In the genomic region with DNA sequence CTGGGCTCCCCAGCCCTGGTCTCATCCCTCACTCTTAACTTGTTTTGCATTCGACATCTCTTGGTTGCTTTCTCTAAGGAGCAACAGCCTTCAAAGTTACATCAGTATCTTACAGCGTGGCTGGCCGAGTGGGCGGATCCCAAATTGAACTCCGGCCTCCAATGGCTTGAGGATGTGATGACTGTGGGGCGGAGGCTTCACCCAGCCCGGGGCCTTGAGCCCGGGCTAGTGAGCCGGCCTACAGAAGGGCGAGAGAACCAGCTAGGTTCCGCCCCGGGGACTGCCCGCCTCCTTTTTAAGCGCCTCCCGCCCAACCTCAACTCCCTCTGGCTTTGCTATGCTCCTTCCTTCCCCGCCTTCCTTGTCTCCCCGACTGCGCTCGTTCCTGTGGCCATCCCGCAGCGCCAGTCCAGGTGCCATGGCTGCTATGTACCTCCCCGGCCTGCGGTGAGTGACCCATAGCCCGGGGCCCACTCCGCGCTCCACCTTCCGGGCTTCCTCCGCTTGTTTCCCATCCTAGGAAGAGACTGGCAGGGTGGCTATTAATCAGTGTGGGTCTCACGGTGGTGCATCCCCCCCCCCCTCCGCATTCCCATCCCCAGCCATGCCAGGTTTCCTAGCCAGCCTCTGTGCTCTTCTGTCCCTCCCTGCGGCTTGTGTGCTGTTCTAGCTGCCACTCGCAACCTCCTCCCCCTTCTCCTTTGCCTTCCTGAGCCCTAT, we compare ENCODE assay signal across 8 mouse cellular contexts. TPM values are rescaled to one million over a fixed set of nuclear protein-coding genes. Genes with fewer than 3 reads are reported as not detected.
A peak's percentile ranks its signal among the peaks of the same experiment; 100 is the strongest.
DNase-seq lines count a peak whose midpoint lies in the region; ATAC-seq lines count a peak whose summit lies in the region.

A gene (plus strand): TSS at position 200 of the 720 bp plus-strand sequence.

- peak; percentile 85 for ATAC-seq in hindbrain, embryonic 12.5 days (ENCODE audit: low FRiP score)

- DNase-seq in T-cell, adult 2 months (ENCODE audit: low spot score): peak; percentile 40
- peak; percentile 83 to 87 for DNase-seq in cerebellum, postnatal 10 days
- DNase-seq in frontal cortex, postnatal 14 days (ENCODE audit: low spot score in 2 of 2): peak; percentile 61
- DNase-seq in layer of hippocampus, postnatal 36 days: peak; percentile 73 to 78
- peak; percentile 97 for DNase-seq in lung, postnatal 36 days
- DNase-seq in retina, postnatal 1 day: peak; percentile 88
- DNase-seq in urinary bladder, postnatal 25 days (ENCODE audit: low spot score): peak; percentile 73

- H3K4me2 ChIP-seq in hindbrain, embryonic 12.5 days (replicated peaks): peak within 1 kb of the TSS; percentile 87

- peak within 1 kb of the TSS; percentile 86 for H3K27ac ChIP-seq in hindbrain, embryonic 12.5 days

- H3K27me3 ChIP-seq in hindbrain, embryonic 12.5 days: no peaks in the 10 kb centered on the region

- peak within 1 kb of the TSS; percentile 53 for H3K4me3 ChIP-seq in hindbrain, embryonic 12.5 days

- H3K4me1 ChIP-seq in hindbrain, embryonic 12.5 days: peaks cover 22% of the 10 kb centered on the region

- H3K9me3 ChIP-seq in hindbrain, embryonic 12.5 days (replicated peaks): no peaks in the 10 kb centered on the region

- under 1% methylated on average over 32 of the region's 32 CpGs for WGBS in hindbrain, embryonic 12.5 days

- peak within 1 kb of the TSS; percentile 79 for H3K9ac ChIP-seq in hindbrain, embryonic 12.5 days

- peaks cover 9% of the 10 kb centered on the region; the same call in 1 of the 2 replicates for H3K36me3 ChIP-seq in hindbrain, embryonic 12.5 days

RNA-seq across cellular contexts. Expression of the gene that starts here (rescaled TPM):
- polyA plus RNA-seq in hindbrain, embryonic 12.5 days (2016; fragmentation: Nextera tagmentation; extraction: Ambion mirVana): 22.3 and 23.6 TPM in 2 replicates
- total RNA-seq in layer of hippocampus, postnatal 36 days (2021): 10 to 100 TPM; 42.6 to 45.8 TPM

Comparison
In these comparisons a context has a peak if more than half of its experiments do, and no peak if none do; other contexts are left out.
1. Peak in every context shown above with its lines: DNase-seq, ATAC-seq, H3K4me3 ChIP-seq and H3K27ac ChIP-seq.
2. DNase-seq: peak in every context shown above with its lines; median percentile 97 in lung, postnatal 36 days; 88 in retina, postnatal 1 day; 85 in cerebellum, postnatal 10 days; 76 in layer of hippocampus, postnatal 36 days; 73 in urinary bladder, postnatal 25 days; 61 in frontal cortex, postnatal 14 days; 40 in T-cell, adult 2 months.